Mouse (Mus musculus): Measurements from ENCODE around the gene Arfgap2.

The Arfgap2 gene

GRCm38 (mm10) chr2:91258830-91259229 is 5.9 kb upstream of the Arfgap2 start:
- DNase-seq (ENCODE audit: low read depth, low spot score) = no peak

DNA sequence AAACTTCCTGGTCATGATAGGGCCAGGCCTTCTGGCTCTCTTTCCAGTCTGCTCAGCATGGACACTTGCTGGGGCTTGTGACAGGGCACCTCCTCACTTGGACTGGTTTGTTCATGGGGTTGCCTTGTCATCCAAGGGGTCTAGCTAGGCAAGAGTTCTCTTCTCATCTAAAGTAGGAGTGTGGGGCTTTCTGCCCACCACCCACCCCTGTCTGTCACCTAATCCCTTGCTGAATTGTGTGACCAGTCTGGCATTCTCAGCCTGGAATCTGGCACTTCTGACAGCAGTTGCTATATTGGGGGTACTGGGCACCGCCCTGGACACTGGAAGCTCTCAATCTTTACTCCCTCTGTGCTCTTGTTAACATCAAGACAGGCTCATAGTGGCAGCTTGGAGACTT is 5.3 kb upstream of the Arfgap2 start:
- no peak for DNase-seq (ENCODE audit: low read depth, low spot score)

DNA sequence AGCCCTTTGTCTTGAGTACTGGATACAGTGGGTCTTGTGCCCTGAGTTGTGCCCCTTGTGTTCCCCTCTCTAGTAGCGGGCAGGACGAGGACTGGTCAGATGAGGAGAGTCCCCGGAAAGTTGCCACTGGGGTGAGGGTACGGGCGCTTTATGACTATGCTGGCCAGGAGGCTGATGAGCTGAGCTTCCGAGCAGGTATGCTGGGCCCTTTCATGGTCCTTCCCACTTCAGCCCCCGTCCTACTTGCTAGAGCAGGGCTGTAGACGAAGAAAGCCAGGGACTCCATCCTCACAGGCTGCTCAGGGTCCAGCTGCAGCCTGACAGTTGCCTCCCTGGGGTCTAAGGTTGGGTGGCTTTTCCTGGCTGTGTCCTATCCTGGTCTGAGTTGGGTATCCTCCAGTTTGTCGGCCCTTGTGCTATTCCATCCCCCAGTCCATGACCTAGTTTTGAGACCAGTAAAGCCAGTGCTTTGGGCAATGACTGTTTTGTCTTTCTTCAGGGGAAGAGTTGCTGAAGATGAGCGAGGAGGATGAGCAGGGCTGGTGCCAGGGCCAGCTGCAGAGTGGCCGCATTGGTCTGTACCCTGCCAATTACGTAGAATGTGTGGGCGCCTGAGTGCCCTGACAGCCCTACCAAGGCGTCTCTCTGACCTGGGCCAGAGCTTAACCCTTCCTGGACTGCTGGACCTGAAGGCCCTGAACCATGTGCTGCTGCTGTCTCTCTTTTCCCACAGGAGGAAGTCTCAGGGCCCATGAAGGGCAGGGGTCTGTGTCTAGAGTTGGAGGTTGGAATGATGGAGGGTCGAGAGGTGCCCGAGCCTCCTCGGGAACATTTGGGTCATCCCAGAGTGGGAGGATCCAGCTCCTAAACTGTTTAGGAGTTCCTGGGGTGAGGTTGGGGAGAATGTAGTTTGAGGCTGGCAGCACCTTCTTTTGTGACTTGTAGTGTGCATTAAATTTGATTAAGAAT is 798 bp upstream of the Arfgap2 start:
- no peak for DNase-seq (ENCODE audit: low read depth, low spot score)

DNA sequence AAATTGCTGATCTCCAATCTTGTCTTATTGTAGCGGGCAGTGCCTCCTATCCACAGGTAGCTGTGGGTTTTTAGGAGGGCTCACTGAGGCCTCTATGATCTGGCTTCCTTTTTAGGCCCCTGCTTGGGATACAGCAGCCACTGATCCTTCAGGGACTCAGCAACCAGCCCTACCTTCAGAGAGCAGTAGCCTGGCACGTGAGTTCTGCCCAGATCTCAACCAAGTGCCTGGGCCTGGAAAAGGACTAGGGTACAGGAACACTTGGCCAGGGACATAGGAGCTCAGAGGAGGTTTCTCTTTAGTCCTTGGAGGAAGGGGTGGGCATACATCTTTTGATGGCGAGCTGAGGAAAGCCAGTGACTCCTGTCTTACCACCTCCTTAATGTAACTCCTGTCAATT is 3.3 kb downstream of the Arfgap2 start:
- no peak for DNase-seq (ENCODE audit: low read depth, low spot score)

- DNase-seq (ENCODE audit: low read depth, low spot score) = no peak
Observed at GRCm38 (mm10) chr2:91268706-91269105, 3.9 kb downstream of the Arfgap2 start.

DNA sequence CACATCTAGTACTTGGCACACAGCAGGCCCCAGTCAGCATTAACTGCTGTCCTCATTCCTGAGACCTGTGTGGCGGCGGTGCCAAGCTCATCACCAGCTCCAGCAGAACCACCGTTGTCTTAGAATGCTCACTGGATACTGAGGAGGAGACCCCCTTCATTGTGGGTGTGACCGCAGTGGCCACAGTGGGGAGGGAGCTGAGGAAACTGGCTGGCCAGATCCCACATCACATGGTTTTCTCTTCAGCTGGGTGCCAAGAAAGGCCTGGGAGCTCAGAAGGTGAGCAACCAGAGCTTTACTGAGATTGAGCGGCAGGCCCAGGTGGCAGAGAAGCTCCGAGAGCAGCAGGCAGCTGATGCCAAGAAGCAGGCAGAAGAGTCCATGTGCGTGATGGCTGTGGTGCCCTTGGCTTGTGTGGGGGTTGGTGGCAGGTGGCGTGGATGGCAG is 4.9 kb downstream of the Arfgap2 start:
- no peak for DNase-seq (ENCODE audit: low read depth, low spot score)

DNA sequence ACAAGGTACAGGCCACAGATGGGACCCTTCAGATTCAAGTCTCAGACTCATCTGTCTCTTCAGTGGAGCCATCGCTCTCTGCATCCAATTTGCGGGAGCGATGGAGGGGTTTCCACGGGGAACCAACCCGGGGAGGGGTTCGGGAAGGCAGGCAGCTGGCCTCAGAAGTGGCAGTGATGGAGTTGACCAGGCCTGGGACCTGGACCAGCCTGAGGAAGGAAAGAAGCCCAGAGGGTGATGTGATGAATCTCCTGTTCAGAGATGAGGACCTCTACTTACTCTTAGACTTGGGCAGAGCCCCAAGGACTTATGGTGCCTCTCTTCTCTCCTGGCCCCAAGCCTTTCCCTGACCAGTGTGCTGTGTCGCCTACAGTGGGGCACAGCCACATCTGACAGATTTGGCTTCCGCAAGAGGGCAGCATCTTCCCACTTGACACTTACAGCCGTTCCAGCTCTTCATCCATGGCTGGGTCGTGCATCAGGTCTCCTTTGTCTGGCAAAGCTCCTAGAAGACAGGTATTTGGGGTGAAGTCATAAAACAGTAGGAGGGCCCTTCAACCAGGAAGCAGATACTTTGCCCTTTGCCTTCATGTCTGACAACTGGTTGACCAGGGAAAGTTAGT is 14.1 kb downstream of the Arfgap2 start:
- DNase-seq (ENCODE audit: low read depth, low spot score) = no peak

DNA sequence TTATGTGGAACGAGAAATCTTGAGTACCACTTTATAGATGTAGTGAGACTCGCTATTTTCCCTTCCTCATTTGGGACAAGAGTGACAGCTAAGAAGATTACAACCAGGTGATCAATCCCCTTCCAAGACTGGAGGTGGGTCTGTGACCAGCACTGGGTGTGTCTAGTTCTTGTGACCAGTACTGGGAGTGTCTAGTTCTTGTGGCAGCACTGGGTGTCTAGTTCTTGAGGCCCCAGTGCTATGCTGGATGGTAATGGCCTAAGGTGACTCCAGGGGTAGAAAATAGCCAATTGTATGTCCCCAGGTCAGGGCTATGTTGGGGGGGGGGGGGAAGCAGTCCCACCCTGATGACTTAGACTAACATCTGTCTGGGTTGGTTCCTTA is 14.6 kb downstream of the Arfgap2 start:
- no peak for DNase-seq (ENCODE audit: low read depth, low spot score)

DNA sequence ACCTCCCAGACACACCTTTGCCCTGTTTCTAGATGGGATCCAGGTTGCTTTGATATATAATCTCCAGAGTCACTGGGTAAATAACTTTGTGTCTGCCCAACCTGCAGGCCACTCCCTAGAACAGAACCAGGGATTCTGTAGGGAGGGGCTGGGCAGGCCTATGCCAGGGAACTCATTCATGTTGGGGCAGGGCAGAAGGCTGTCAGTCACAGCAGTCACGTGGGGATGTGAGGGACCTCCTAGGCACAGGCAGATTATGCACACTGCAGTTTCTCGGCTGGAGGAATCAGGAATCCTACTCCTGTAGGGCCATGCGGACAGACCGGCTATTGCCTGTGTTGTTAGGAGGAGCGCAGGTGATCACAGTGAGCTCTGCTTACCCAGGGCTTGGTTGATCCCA is 16.6 kb downstream of the Arfgap2 start:
- DNase-seq (ENCODE audit: low read depth, low spot score) = no peak

DNA sequence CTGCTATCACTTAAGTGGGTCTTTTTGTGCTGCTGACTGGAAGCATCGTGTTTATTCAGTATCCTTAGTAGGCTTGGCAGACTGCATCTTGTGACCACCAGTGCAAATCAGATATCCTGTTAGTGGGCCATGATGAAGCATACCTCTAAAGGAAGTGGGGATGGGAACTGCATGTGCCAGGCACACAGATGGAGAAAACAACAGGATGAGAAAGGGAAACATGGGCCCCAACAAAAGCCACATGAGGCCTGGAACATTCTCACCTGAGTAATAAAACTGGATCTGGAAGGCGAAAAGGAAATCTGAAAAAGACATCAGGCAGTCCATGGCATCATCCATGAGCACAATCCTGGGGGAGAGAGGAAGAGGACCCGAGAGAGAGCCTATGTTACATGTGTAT is 19.2 kb downstream of the Arfgap2 start:
- no peak for DNase-seq (ENCODE audit: low read depth, low spot score)

DNA sequence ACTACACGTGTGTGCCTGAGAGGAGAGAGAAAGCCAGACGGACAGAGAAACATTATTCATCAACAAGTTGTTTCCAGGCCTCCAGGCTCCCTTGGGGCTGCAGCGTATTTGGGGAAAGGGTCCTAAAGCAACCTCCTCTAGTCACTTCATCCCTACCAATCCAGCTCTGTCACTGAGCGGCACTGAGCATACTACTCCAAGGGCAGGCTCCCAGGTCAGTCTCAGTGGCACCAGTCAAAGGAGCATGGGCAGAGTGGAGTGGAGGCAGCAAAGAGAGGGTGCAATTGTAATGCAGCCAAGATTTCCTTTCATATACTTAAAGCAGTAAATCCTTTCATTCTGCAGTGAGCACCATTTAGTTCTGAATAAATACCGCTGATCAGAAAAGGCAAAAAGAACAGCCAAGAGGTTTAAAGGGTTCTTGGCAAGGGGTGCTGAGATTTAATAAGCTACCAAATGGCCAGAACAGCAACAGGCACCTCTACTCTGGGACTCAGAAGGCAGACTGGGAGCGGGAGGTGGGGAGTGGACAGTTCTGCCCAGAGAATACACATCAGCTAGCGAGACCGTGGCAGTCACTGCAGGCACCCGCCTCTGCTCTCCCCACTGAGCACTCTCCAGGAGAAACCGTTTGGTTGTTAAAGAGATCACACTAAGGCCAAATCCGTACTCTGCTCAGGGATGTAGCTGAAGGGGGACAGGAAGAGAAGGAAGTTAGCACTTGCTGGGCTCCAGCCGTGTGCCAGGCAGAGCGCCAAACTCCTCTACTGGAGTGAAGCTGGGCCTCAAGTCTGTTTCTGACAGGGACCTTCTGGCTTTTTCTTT is 19.8 kb downstream of the Arfgap2 start:
- DNase-seq (ENCODE audit: low read depth, low spot score) = no peak

DNA sequence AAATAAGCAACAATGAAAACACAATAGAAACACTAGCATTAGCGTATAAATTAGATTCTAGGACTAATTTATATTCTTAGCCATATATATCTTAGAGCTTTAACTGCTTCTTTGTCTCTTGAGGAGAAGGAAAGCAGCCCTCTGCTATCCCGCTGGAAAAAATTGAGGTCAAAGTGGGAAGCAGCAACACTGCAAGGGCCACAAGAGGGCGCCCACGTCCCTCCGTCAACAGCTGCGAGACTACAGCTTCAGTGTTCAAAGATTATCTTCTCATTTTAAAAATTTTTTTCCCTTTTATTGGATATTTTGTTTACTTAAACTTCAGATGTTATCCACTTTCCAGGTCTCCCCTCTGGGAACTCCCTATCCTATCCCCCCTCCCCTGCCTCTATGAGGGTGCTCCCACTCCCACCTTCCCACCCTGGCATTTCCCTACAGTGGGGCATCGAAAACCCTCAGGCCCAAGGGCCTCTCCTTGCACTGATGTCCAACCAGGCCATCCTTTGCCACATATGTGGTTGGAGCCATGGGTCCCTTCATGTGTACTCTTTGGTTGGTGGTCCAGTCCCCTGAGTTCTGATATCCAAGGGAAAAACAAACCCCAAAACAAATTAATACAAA is 21.2 kb downstream of the Arfgap2 start:
- DNase-seq (ENCODE audit: low read depth, low spot score) = peak; percentile 64

- DNase-seq (ENCODE audit: low read depth, low spot score) = no peak
Observed at GRCm38 (mm10) chr2:91287563-91287962, 22.8 kb downstream of the Arfgap2 start.

- DNase-seq (ENCODE audit: low read depth, low spot score) = no peak
Observed at GRCm38 (mm10) chr2:91291197-91292007, 26.6 kb downstream of the Arfgap2 start.

DNA sequence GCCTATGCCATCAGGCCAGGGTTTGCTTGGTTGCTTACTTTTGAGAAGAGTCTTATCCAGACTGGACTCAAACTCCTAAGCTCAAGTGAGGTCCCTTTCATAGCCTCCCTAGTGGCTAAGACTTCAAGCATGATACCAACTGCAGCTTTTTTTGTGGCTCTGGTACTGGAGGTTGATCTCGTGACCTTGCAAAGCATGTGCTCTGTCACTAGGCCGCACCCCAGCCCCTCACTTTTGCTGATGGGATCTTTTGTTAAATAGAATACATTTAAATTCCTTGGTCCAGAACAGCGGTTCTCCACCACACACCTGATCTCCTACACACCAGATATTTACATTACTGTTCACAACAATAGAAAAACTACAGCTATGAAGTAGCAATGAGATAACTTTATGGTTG is 29.5 kb downstream of the Arfgap2 start:
- no peak for DNase-seq (ENCODE audit: low read depth, low spot score)

- DNase-seq (ENCODE audit: low read depth, low spot score) = no peak
Observed at GRCm38 (mm10) chr2:91295895-91296294, 31.1 kb downstream of the Arfgap2 start.

DNA sequence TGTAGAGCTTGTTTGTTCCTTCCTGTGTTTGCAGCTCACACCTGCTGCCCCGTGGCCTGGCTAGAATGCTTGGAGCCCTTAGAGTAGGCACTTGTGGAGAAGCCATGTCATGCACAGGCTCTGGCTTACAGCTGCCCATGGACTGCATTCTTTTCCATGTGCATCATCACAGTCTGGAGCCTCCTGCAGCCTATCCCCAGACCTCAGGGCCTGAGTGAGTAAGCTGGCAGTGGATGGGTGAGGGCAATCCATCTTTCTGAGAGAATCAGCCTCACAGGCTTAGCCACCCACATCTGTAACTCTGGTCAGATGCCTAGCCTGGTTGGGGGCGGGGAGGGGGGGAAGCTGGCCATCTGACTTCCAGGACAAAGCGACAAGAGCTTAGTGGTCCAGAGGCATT is 34.4 kb downstream of the Arfgap2 start:
- peak; percentile 36 for DNase-seq (ENCODE audit: low read depth, low spot score)

- DNase-seq (ENCODE audit: low read depth, low spot score) = no peak
Observed at GRCm38 (mm10) chr2:91300784-91301183, 36.0 kb downstream of the Arfgap2 start.

DNA sequence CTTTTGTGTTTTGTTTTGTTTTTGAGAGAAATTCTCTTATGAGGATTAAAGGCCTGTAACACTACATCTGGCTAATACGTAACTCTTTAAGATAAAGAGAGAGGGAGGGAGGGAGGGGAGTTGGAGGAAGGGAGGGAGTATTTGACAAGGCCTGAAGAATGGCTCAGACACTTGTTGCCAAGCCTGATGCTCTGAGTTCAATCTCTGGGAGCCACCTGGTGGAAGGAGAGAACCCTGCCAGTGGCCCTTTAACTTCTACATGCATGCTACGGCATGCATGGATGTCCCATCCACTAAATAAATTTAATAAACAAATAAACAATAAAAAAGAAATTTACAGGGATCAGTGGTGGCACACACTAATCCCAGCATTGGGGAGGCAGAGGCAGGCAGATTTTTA is 37.1 kb downstream of the Arfgap2 start:
- DNase-seq (ENCODE audit: low read depth, low spot score) = no peak

DNA sequence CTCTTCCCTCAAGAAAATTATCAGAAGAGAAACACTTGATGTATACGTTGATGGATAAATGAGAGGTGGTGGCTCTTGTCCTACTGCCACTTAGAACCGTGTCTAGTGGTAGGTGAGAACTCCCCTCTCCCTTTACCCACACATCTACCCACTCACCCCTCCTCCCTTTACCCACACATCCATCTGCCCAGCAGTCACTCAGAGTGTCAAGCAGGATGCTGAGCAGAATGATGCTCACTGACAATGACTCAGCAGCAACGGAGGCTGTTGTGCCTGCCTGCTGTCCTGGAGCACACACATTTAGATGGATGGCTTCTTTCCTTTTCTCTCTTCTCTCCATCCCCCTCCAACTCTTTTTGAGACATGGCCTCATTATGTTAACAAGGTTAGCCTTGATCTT is 38.1 kb downstream of the Arfgap2 start:
- DNase-seq (ENCODE audit: low read depth, low spot score) = no peak

DNA sequence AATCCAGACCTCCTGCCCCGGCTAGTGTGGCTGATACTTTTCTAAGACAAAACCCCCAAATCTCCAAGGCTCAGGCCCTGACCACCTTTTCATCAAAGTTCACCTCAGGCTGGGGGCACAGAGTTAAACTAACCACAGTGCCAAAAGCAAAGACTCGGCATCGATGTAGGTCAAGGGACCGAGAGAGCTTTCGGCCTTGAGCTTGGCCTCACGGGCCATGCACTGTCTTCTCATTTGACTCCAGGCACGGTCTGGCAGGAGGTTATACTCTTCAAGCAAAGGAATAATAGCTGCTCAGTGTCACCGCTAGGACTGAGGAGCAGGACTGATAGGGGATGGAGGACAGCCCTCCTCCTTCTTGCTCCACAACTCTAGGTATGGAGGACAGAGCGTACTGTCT is 41.2 kb downstream of the Arfgap2 start:
- DNase-seq (ENCODE audit: low read depth, low spot score) = no peak
